Mouse (Mus musculus) hindbrain, postnatal 0 days (tissue): ENCODE results near the gene Xylt1. TPM values are rescaled to one million over a fixed set of nuclear protein-coding genes. Genes with fewer than 3 reads are reported as not detected.

Source experiments
- ATAC-seq: fragments of 200-750 bp; cut with Nextera tagmentation; 2 replicates; pipeline ENCODE4 v1.8.0; 2017; ENCODE audit warnings: mild to moderate bottlenecking, moderate TSS enrichment, moderate library complexity
- DNase-seq: peaks from one replicate; pipeline ENCODE4 v3.0.0-alpha.2; 2015; ENCODE audit warnings: low spot score
- H3K27ac ChIP-seq: fragments of 300-500 bp; sonication (generic); 2 replicates; pipeline ENCODE4 v1.5.1; 2014; ENCODE audit warnings: mild to moderate bottlenecking
- H3K27me3 ChIP-seq: fragments of 300-500 bp; sonication (generic); 2 replicates; pipeline ENCODE4 v1.6.1; 2014; ENCODE audit warnings: low read length, mixed read lengths; ENCODE audit not compliant: insufficient read depth
- H3K36me3 ChIP-seq: fragments of 300-500 bp; sonication (generic); 2 replicates; pipeline ENCODE4 v1.6.1; 2014; ENCODE audit warnings: low read length, mixed read lengths; ENCODE audit not compliant: insufficient read depth
- H3K4me1 ChIP-seq: fragments of 300-500 bp; sonication (generic); 2 replicates; pipeline ENCODE4 v1.6.1; 2014; ENCODE audit warnings: antibody characterized with exemption, low read length, mixed read lengths; ENCODE audit not compliant: insufficient read depth
- H3K4me2 ChIP-seq: fragments of 300-500 bp; sonication (generic); 2 replicates; pipeline ENCODE4 v1.6.1; 2014; ENCODE audit warnings: low read depth, mild to moderate bottlenecking, low read length, moderate library complexity, mixed read lengths
- H3K4me3 ChIP-seq: fragments of 300-500 bp; sonication (generic); 2 replicates; pipeline ENCODE4 v1.5.1; 2014; ENCODE audit warnings: low read length
- H3K9ac ChIP-seq: fragments of 300-500 bp; sonication (generic); replicated peaks from 2 replicates; pipeline ENCODE4 v1.6.1; 2014; ENCODE audit warnings: mild to moderate bottlenecking, low read length, moderate library complexity, mixed read lengths
- H3K9me3 ChIP-seq: fragments of 300-500 bp; sonication (generic); 2 replicates; pipeline ENCODE4 v1.6.1; 2016; ENCODE audit warnings: low read length, mixed read lengths
- CTCF ChIP-seq: IDR thresholded peaks from 2 replicates; pipeline ENCODE4 v1.5.1; 2016; ENCODE audit warnings: antibody characterized with exemption, control low read depth, low read depth
- WGBS: fragments of 180-500 bp; shearing (Covaris S2); extraction: QIAGEN DNeasy Blood & Tissue Kit; methylation state at CpG from one replicate; pipeline ENCODE4 v1.1.7; 2014; 5-methylcytosine and 5-hydroxymethylcytosine counted together
- polyA plus RNA-seq: library from polyadenylated mRNA; unstranded; fragments of >200 nt; fragmentation: Nextera tagmentation; extraction: Ambion mirVana; gene quantifications from 2 replicates; pipeline ENCODE4 v1.2.1, GENCODE M21; 2015
- total RNA-seq: library from RNA; depleted of rRNA; stranded (reverse); fragments of >200 nt; gene quantifications from 2 replicates; pipeline ENCODE4 v1.2.3, GENCODE M21; 2014

Gene Xylt1
- total and polyA plus RNA-seq, 2 experiments from 2014 or later: 3.0 to 16.6 TPM

- ATAC-seq: no peak
Observed at GRCm38 (mm10) chr7:117550916-117551549, 170.3 kb downstream of the Xylt1 start.

GRCm38 (mm10) chr7:117553228-117553627 is 172.4 kb downstream of the Xylt1 start:
- no peaks in the 10 kb centered on the region for H3K9me3 ChIP-seq
- no peak overlapping the region for H3K9ac ChIP-seq
- no peak for TF ChIP-seq CTCF
- H3K4me1 ChIP-seq: peaks cover 32% of the 10 kb centered on the region
- 0 out of 2 replicates have a peak overlapping the region, but pooled peaks have one; percentile 10 for H3K4me2 ChIP-seq
- H3K4me3 ChIP-seq: no peak overlapping the region
- H3K27me3 ChIP-seq: no peaks in the 10 kb centered on the region
- DNase-seq (peak; percentile 57), ATAC-seq (peak; percentile 75)
- no peaks in the 10 kb centered on the region for H3K36me3 ChIP-seq
- 22% methylated on average over 12 of the region's 12 CpGs for WGBS
- no peak overlapping the region for H3K27ac ChIP-seq

More at GRCm38 (mm10) chr7:117550916-117551549, 170.3 kb downstream of the Xylt1 start:
- H3K27ac ChIP-seq: no peak overlapping the region
- no peaks in the 10 kb centered on the region for H3K27me3 ChIP-seq
- TF ChIP-seq CTCF: no peak
- H3K4me3 ChIP-seq: no peak overlapping the region
- no peak overlapping the region for H3K9ac ChIP-seq
- H3K4me1 ChIP-seq: peaks cover 28% of the 10 kb centered on the region
- no peaks in the 10 kb centered on the region for H3K36me3 ChIP-seq
- no peak overlapping the region for H3K4me2 ChIP-seq
- H3K9me3 ChIP-seq: no peaks in the 10 kb centered on the region
- 38% methylated on average over 16 of the region's 16 CpGs for WGBS
- DNase-seq: no peak

- no peak for TF ChIP-seq CTCF
- DNase-seq: peak; percentile 77
- Histone ChIP-seq H3K4me1 (peaks cover 30% of the 10 kb centered on the region), H3K9ac (no peak overlapping the region), H3K27ac (no peak overlapping the region), H3K9me3 (no peaks in the 10 kb centered on the region), H3K4me2 (no peak overlapping the region), H3K36me3 (no peaks in the 10 kb centered on the region), H3K4me3 (no peak overlapping the region), H3K27me3 (no peaks in the 10 kb centered on the region)
- WGBS: 32% methylated on average over 2 of the region's 2 CpGs
- peak; percentile 31; the same call in 1 of the 2 replicates for ATAC-seq
Observed at GRCm38 (mm10) chr7:117555735-117556134, 175.0 kb downstream of the Xylt1 start.

GRCm38 (mm10) chr7:117558166-117558565 is 177.4 kb downstream of the Xylt1 start:
- no peak overlapping the region for H3K4me3 ChIP-seq
- no peak for TF ChIP-seq CTCF
- H3K27me3 ChIP-seq: no peaks in the 10 kb centered on the region
- no peak overlapping the region for H3K27ac ChIP-seq
- H3K9me3 ChIP-seq: no peaks in the 10 kb centered on the region
- no peak overlapping the region for H3K4me2 ChIP-seq
- H3K36me3 ChIP-seq: no peaks in the 10 kb centered on the region
- no peak for ATAC-seq
- no peak for DNase-seq
- 42% methylated on average over 2 of the region's 2 CpGs for WGBS
- peaks cover 14% of the 10 kb centered on the region for H3K4me1 ChIP-seq
- no peak overlapping the region for H3K9ac ChIP-seq

GRCm38 (mm10) chr7:117559051-117559450 is 178.3 kb downstream of the Xylt1 start:
- Histone ChIP-seq H3K36me3 (no peaks in the 10 kb centered on the region), H3K27me3 (no peaks in the 10 kb centered on the region), H3K9ac (no peak overlapping the region), H3K27ac (no peak overlapping the region), H3K4me1 (0 out of 2 replicates have a peak, but pooled peaks cover 11% of the 10 kb centered on the region), H3K4me2 (no peak overlapping the region), H3K9me3 (no peaks in the 10 kb centered on the region), H3K4me3 (no peak overlapping the region)
- ATAC-seq (no peak), DNase-seq (no peak)
- TF ChIP-seq CTCF: 0 out of 2 replicates have a peak, but pooled peaks have one; percentile 1
- 80% methylated on average over 3 of the region's 3 CpGs for WGBS

- H3K9me3 ChIP-seq: no peaks in the 10 kb centered on the region
- WGBS: 22% methylated on average over 9 of the region's 9 CpGs
- H3K9ac ChIP-seq: no peak overlapping the region
- H3K27ac ChIP-seq: no peak overlapping the region
- no peaks in the 10 kb centered on the region for H3K36me3 ChIP-seq
- no peak overlapping the region for H3K4me3 ChIP-seq
- H3K4me1 ChIP-seq: no peaks in the 10 kb centered on the region
- ATAC-seq: peak; percentile 57
- H3K4me2 ChIP-seq: no peak overlapping the region
- TF ChIP-seq CTCF: no peak
- peak; percentile 53 for DNase-seq
- H3K27me3 ChIP-seq: no peaks in the 10 kb centered on the region
Observed at GRCm38 (mm10) chr7:117563939-117564499, 183.2 kb downstream of the Xylt1 start.

- no peaks in the 10 kb centered on the region for H3K4me1 ChIP-seq
- 77% methylated on average over 4 of the region's 4 CpGs for WGBS
- no peaks in the 10 kb centered on the region for H3K9me3 ChIP-seq
- no peaks in the 10 kb centered on the region for H3K36me3 ChIP-seq
- H3K9ac ChIP-seq: no peak overlapping the region
- no peak for TF ChIP-seq CTCF
- 0 out of 2 replicates have a peak, but pooled peaks have one; percentile 6 for ATAC-seq
- no peak overlapping the region for H3K27ac ChIP-seq
- no peaks in the 10 kb centered on the region for H3K27me3 ChIP-seq
- no peak for DNase-seq
- H3K4me2 ChIP-seq: no peak overlapping the region
- H3K4me3 ChIP-seq: no peak overlapping the region
Observed at GRCm38 (mm10) chr7:117564627-117565026, 183.8 kb downstream of the Xylt1 start.
